7 mouse cellular contexts compared by ENCODE assay signal in the genomic region with DNA sequence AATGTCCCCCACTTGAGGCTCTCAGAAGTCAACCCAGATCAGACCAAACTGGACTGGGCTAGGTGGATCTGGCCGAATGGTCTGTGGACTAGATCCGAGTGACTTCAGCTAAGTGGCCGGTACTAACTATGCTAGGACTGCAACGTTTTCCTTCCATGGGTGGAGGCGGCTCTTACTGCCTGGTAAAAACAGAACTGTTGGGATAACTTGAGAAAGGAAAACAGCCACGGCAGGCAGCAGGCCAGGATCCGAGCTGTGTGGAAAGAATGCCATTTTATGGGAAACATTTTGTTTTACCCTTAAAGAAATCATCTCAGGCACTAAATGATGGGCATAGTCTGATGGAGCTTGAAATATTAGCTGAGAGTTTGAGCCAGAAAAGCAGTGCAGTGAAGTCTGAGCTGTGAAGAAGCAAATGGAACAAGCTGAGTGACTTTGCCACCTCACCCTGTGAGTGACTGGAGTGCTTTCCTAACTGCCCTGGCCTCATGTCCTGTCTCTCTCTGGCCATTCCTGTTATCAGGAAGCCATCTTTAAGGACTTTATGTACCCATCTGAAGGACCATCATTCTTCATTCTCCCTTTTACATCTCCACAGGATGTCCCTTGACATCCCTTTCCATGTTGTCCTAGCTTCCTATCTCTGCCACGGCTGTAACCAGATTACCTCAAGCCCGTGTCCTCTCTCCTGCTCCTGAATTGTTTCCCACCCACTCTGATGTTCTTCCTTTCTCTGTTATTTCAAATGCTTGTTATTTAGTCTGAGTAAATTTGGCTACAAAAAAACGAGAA.
DNase-seq lines count a peak whose midpoint lies in the region; ATAC-seq and TF ChIP-seq lines count a peak whose summit lies in the region.

No protein-coding gene starts in this region.

- WGBS in lung, embryonic 14.5 days: 23% methylated on average over 10 of the region's 10 CpGs
- WGBS in heart, embryonic 12.5 days: 40% methylated on average over 10 of the region's 10 CpGs
- WGBS in kidney, embryonic 15.5 days: 38% methylated on average over 10 of the region's 10 CpGs
- 44% methylated on average over 10 of the region's 10 CpGs for WGBS in olfactory bulb, adult 2 months

- H3K27ac ChIP-seq in lung, embryonic 14.5 days (ENCODE audit: low read depth): peak overlapping the region; percentile 97
- peak overlapping the region; percentile 98 for H3K27ac ChIP-seq in heart, embryonic 12.5 days (ENCODE audit: poor library complexity, severe bottlenecking)
- peak overlapping the region; percentile 54 for H3K27ac ChIP-seq in kidney, embryonic 15.5 days
- H3K27ac ChIP-seq in olfactory bulb, adult 2 months (ENCODE audit: insufficient read depth, low read depth, low read length): peak overlapping the region; percentile 53

- H3K4me2 ChIP-seq in lung, embryonic 14.5 days: peak overlapping the region; percentile 67
- peak overlapping the region; percentile 84 for H3K4me2 ChIP-seq in heart, embryonic 12.5 days
- peak overlapping the region; percentile 74 for H3K4me2 ChIP-seq in kidney, embryonic 15.5 days

- DNase-seq in lung, embryonic 14.5 days: peak; percentile 61
- no peak for DNase-seq in lung, postnatal 36 days
- DNase-seq in layer of hippocampus, adult 8-10 months (ENCODE audit: low spot score in 2 of 2): no peak
- DNase-seq in cerebellum, postnatal 10 days: no peak

- TF ChIP-seq CTCF in lung, embryonic 14.5 days (IDR thresholded peaks at IDR 0.05; ENCODE audit: low read depth): no peak
- no peak for TF ChIP-seq CTCF in olfactory bulb, adult 2 months (IDR thresholded peaks at IDR 0.05; ENCODE audit: insufficient read depth, low read depth, low read length)

- no peaks in the 10 kb centered on the region for H3K27me3 ChIP-seq in lung, embryonic 14.5 days (ENCODE audit: insufficient read depth, low read length)
- H3K27me3 ChIP-seq in heart, embryonic 12.5 days (replicated peaks): no peaks in the 10 kb centered on the region
- no peaks in the 10 kb centered on the region for H3K27me3 ChIP-seq in kidney, embryonic 15.5 days

- no peak for TF ChIP-seq POLR2A in olfactory bulb, adult 2 months (IDR thresholded peaks at IDR 0.05; ENCODE audit: insufficient read depth, low read depth, low read length)

- no peak for ATAC-seq in lung, embryonic 14.5 days (ENCODE audit: insufficient read depth)
- ATAC-seq in heart, embryonic 12.5 days (ENCODE audit: insufficient number of reproducible peaks, low FRiP score): no peak
- ATAC-seq in kidney, embryonic 15.5 days (replicated peaks; ENCODE audit: low FRiP score): no peak

- peaks cover 38% of the 10 kb centered on the region; the same call in 1 of the 2 replicates for H3K4me1 ChIP-seq in lung, embryonic 14.5 days (ENCODE audit: insufficient read depth)
- H3K4me1 ChIP-seq in heart, embryonic 12.5 days (replicated peaks): peaks cover 59% of the 10 kb centered on the region
- peaks cover 79% of the 10 kb centered on the region for H3K4me1 ChIP-seq in kidney, embryonic 15.5 days
- H3K4me1 ChIP-seq in olfactory bulb, adult 2 months (ENCODE audit: control insufficient read depth, insufficient read depth, low read length): peaks cover 19% of the 10 kb centered on the region

- no peaks in the 10 kb centered on the region for H3K9me3 ChIP-seq in lung, embryonic 14.5 days (ENCODE audit: low read depth, low read length)
- H3K9me3 ChIP-seq in heart, embryonic 12.5 days (replicated peaks): no peaks in the 10 kb centered on the region
- no peaks in the 10 kb centered on the region for H3K9me3 ChIP-seq in kidney, embryonic 15.5 days (replicated peaks)

- peak overlapping the region; percentile 93 for H3K9ac ChIP-seq in lung, embryonic 14.5 days
- peak overlapping the region; percentile 68 for H3K9ac ChIP-seq in heart, embryonic 12.5 days
- peak overlapping the region; percentile 80 for H3K9ac ChIP-seq in kidney, embryonic 15.5 days

- peak overlapping the region; percentile 80 for H3K4me3 ChIP-seq in lung, embryonic 14.5 days (ENCODE audit: low read depth, low read length)
- peak overlapping the region; percentile 89 for H3K4me3 ChIP-seq in heart, embryonic 12.5 days
- H3K4me3 ChIP-seq in kidney, embryonic 15.5 days (replicated peaks): peak overlapping the region; percentile 85
- H3K4me3 ChIP-seq in olfactory bulb, adult 2 months (ENCODE audit: insufficient read depth, low read depth, low read length): peak overlapping the region; percentile 38

- peaks cover 21% of the 10 kb centered on the region for H3K36me3 ChIP-seq in lung, embryonic 14.5 days (ENCODE audit: insufficient read depth)
- H3K36me3 ChIP-seq in heart, embryonic 12.5 days: peaks cover 15% of the 10 kb centered on the region
- H3K36me3 ChIP-seq in kidney, embryonic 15.5 days: peaks cover 10% of the 10 kb centered on the region

Comparison
In these comparisons a context has a peak if more than half of its experiments do, and no peak if none do; other contexts are left out.
1. H3K4me3 ChIP-seq: peak in every context shown above with its lines; median percentile 89 in heart, embryonic 12.5 days; 85 in kidney, embryonic 15.5 days; 80 in lung, embryonic 14.5 days; 38 in olfactory bulb, adult 2 months.